Mouse (Mus musculus) lung, embryonic 15.5 days (tissue): ENCODE measurements at regions not wholly inside any gene's neighbourhood (a gene's known extent, or its start where the extent isn't known, plus 50 kb on each side); places are given as distances from the start of the nearest gene placed in this dataset.

Experiments
- ATAC-seq: fragments of 200-750 bp; cut with Nextera tagmentation; 2 replicates; pipeline ENCODE4 v1.8.0; 2017; ENCODE audit warnings: moderate number of reproducible peaks, borderline replicate concordance; ENCODE audit not compliant: low FRiP score, low TSS enrichment; ENCODE audit errors: extremely low read depth
- H3K27ac ChIP-seq: fragments of 300-500 bp; sonication (generic); 2 replicates; pipeline ENCODE4 v1.5.1; 2015; ENCODE audit warnings: moderate library complexity, mild to moderate bottlenecking, inconsistent platforms
- H3K27me3 ChIP-seq: fragments of 300-500 bp; sonication (generic); 2 replicates; pipeline ENCODE4 v1.6.1; 2015; ENCODE audit warnings: inconsistent platforms
- H3K36me3 ChIP-seq: fragments of 300-500 bp; sonication (generic); 2 replicates; pipeline ENCODE4 v1.6.1; 2015; ENCODE audit warnings: inconsistent platforms
- H3K4me1 ChIP-seq: fragments of 300-500 bp; sonication (generic); 2 replicates; pipeline ENCODE4 v1.6.1; 2015; ENCODE audit warnings: inconsistent platforms
- H3K4me2 ChIP-seq: fragments of 300-500 bp; sonication (generic); 2 replicates; pipeline ENCODE4 v1.6.1; 2015; ENCODE audit warnings: inconsistent platforms, mild to moderate bottlenecking, moderate library complexity
- H3K4me3 ChIP-seq: fragments of 300-500 bp; sonication (generic); 2 replicates; pipeline ENCODE4 v1.5.1; 2015; ENCODE audit warnings: mild to moderate bottlenecking, inconsistent platforms
- H3K9ac ChIP-seq: fragments of 300-500 bp; sonication (generic); 2 replicates; pipeline ENCODE4 v1.6.1; 2015; ENCODE audit warnings: inconsistent platforms
- H3K9me3 ChIP-seq: fragments of 300-500 bp; sonication (generic); 2 replicates; pipeline ENCODE4 v1.6.1; 2016; ENCODE audit warnings: inconsistent platforms
- WGBS: fragments of 180-500 bp; shearing (Covaris S2); methylation state at CpG from one replicate; pipeline ENCODE4 v1.1.7; 2015; 5-methylcytosine and 5-hydroxymethylcytosine counted together

- 55% methylated on average over 6 of the region's 6 CpGs for WGBS
- Histone ChIP-seq H3K27ac (no peak overlapping the region), H3K4me3 (no peak overlapping the region), H3K9me3 (no peaks in the 10 kb centered on the region), H3K4me1 (peaks cover 8% of the 10 kb centered on the region; the same call in 1 of the 2 replicates), H3K27me3 (no peaks in the 10 kb centered on the region), H3K36me3 (no peaks in the 10 kb centered on the region), H3K9ac (no peak overlapping the region), H3K4me2 (no peak overlapping the region)
- ATAC-seq = no peak
Measured at GRCm38 (mm10) chr12:110077211-110077884, 201.5 kb upstream of the Dio3 start.

DNA sequence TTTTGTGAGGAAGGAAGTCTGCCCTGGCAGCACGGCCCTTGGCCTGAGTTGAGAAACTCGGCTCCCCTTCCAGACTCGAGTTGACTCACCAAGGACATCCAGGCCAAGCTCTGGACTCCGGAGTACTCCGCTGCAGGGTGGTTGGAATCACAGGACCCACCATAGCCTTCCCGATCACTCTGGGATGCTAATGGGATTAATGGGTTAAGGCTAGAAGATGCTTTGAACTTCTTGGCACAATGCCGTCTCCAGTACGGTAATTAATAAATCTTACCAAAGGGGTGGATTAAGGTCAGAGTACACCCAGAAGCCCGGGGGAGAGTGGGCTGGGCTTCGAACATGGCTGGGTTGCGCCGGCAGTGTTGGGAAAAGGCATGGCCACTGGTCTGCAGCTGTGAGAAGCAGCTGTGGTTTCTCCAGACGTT is 200.8 kb upstream of the Dio3 start:
- Histone ChIP-seq H3K9me3 (no peaks in the 10 kb centered on the region), H3K9ac (no peak overlapping the region), H3K27ac (no peak overlapping the region), H3K4me3 (no peak overlapping the region), H3K27me3 (no peaks in the 10 kb centered on the region), H3K4me1 (peaks cover 8% of the 10 kb centered on the region; the same call in 1 of the 2 replicates), H3K4me2 (no peak overlapping the region), H3K36me3 (no peaks in the 10 kb centered on the region)
- WGBS = 41% methylated on average over 13 of the region's 13 CpGs
- ATAC-seq = peak; percentile 43; the same call in 1 of the 2 replicates

DNA sequence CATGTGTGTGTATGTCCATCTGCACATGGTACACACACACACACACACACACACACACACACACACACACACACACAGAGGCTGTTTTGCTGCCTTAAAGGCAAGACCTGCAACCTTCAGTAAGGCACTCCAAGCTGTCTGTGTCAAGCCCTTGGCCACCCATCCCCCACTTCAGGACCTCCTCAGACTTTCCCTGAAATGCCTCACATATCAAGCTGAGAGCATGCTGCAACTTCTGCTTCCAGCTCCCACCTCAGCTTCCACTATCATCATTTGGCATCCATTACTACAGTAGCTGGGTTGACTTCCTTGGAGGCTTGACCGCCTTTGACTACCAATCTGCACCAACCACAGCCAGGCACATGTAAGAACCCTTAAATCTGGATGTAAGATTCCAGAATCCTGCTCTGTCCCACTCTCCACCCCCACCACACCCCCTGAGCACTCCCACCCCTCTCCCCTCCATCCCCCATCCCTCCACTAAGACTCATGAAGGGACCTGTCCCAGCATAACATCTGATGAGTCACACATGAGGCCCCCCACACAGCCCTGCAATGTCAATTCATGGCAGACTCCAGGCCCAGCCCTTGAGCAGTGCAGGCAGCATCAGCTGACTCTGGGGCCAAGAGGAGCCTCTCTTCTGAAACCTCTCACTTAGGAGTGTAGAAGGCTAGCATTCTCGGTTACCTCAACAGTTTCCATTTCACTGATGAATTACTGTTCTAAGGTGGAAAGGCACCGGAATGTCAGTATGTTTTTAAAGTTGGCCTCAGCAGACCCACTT is 196.8 kb upstream of the Dio3 start:
- 83% methylated on average over 3 of the region's 3 CpGs for WGBS
- no peak overlapping the region for H3K27ac ChIP-seq
- H3K36me3 ChIP-seq = no peaks in the 10 kb centered on the region
- H3K4me3 ChIP-seq = no peak overlapping the region
- no peaks in the 10 kb centered on the region for H3K27me3 ChIP-seq
- H3K4me1 ChIP-seq = peaks cover 8% of the 10 kb centered on the region; the same call in 1 of the 2 replicates
- H3K9me3 ChIP-seq = no peaks in the 10 kb centered on the region
- no peak overlapping the region for H3K9ac ChIP-seq
- no peak for ATAC-seq
- no peak overlapping the region for H3K4me2 ChIP-seq

DNA sequence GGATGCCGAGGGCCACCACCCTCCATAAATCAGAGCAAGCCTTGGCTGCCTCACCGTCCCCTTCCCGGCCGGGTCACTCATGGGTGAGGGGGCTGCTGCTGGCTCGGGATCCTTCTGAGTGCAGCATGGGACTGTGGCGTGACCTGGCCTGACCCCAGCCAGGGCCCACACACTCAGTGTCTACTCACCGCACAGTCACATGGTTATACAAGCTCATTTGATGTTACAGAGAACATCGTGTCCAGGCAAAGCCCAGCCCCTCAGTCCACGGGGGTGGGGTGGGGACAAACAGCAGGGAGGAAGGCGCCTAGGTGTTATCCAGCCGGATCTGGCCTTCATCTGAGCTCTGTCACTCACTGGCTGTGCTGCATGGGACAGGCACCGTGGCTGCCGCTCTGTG is 195.9 kb upstream of the Dio3 start:
- H3K4me1 ChIP-seq = peaks cover 1% of the 10 kb centered on the region; the same call in 1 of the 2 replicates

DNA sequence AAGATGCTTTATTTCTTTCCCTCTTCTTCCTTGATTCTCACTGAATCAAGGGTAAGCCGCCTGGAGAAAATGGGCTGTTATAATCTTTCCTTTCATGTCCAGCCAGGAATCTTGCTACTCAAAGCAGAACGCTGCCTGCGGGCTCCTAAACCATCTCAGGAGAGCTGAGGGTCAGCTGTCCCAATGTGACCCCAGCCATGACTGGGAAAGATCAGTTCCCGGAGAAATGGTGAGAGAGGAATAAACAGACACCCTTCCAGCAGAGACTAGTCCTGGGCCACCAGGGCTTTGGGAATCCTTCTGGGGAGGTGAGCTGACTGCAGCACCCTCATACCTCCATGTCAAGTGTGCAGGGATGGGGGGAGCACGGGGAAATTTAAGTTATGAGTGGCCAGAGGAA is 195.4 kb upstream of the Dio3 start:
- no peaks in the 10 kb centered on the region for H3K27me3 ChIP-seq
- WGBS = 53% methylated on average over 5 of the region's 5 CpGs
- no peak overlapping the region for H3K27ac ChIP-seq

More for the DNA sequence above, 195.9 kb upstream of the Dio3 start:
- 0 out of 2 replicates have a peak, but pooled peaks have one; percentile 25 for ATAC-seq
- Histone ChIP-seq H3K9me3 (no peaks in the 10 kb centered on the region), H3K9ac (no peak overlapping the region), H3K4me3 (no peak overlapping the region), H3K36me3 (no peaks in the 10 kb centered on the region), H3K27ac (no peak overlapping the region), H3K4me2 (no peak overlapping the region), H3K27me3 (no peaks in the 10 kb centered on the region)
- 27% methylated on average over 13 of the region's 13 CpGs for WGBS

DNA sequence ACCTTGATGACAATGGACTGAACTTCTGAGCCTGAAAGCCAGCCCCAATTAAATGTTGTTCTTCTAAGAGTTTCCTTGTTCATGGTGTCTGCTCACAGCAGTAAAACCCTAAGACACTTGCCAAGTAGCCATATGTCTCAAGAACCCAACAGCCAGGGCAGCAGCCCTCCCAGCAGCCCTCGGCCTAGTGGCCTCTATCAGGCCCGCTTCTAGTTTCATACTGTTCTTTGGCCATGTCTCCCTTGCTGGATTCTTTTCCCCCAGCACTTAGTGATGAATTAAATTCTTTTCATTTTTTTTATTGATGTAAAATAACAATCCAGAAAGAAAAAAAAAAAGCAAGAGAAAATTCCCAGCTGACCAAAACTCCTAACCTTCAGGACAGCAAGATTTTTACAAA is 191.9 kb upstream of the Dio3 start:
- Histone ChIP-seq H3K4me3 (no peak overlapping the region), H3K4me1 (no peaks in the 10 kb centered on the region), H3K27ac (no peak overlapping the region), H3K27me3 (no peaks in the 10 kb centered on the region), H3K36me3 (no peaks in the 10 kb centered on the region), H3K9me3 (no peaks in the 10 kb centered on the region), H3K4me2 (no peak overlapping the region), H3K9ac (no peak overlapping the region)
- WGBS = 63% methylated on average over 2 of the region's 2 CpGs
- no peak for ATAC-seq

More for the DNA sequence above, 195.4 kb upstream of the Dio3 start:
- no peak for ATAC-seq
- H3K4me3 ChIP-seq = no peak overlapping the region
- H3K9me3 ChIP-seq = no peaks in the 10 kb centered on the region
- H3K36me3 ChIP-seq = no peaks in the 10 kb centered on the region
- H3K4me2 ChIP-seq = no peak overlapping the region
- H3K9ac ChIP-seq = no peak overlapping the region
- H3K4me1 ChIP-seq = no peaks in the 10 kb centered on the region

GRCm38 (mm10) chr12:110087812-110088211 is 191.1 kb upstream of the Dio3 start:
- no peak for ATAC-seq
- Histone ChIP-seq H3K4me3 (no peak overlapping the region), H3K9me3 (no peaks in the 10 kb centered on the region), H3K36me3 (no peaks in the 10 kb centered on the region), H3K4me2 (no peak overlapping the region), H3K27ac (no peak overlapping the region), H3K9ac (no peak overlapping the region), H3K27me3 (no peaks in the 10 kb centered on the region), H3K4me1 (peaks cover 7% of the 10 kb centered on the region; the same call in 1 of the 2 replicates)

DNA sequence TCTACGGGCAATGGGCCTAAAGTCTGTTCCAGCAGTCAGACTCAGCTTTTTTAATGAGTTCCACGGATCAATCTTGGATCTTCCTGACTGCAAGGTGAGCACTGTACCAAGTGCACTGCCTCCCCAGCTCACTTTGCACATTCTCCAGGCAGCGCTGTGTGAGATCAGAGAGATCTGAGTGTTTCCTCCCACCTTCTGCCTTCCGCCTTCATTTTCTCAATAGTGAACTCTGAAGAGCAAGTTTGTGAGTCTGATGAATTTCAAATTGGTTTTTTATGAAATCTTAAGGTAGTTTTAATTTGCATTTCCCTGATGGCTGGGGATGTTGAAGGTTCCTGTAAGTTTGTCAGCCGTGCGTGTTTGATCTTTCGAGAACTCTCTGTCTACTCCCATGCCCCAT is 176.7 kb upstream of the Dio3 start:
- Histone ChIP-seq H3K9me3 (no peaks in the 10 kb centered on the region), H3K4me1 (no peaks in the 10 kb centered on the region)
- WGBS = 85% methylated on average over 7 of the region's 7 CpGs

GRCm38 (mm10) chr12:110112051-110112722 is 166.7 kb upstream of the Dio3 start:
- WGBS = 47% methylated on average over 11 of the region's 11 CpGs
- Histone ChIP-seq H3K36me3 (no peaks in the 10 kb centered on the region), H3K27me3 (no peaks in the 10 kb centered on the region), H3K4me3 (no peak overlapping the region), H3K4me2 (no peak overlapping the region), H3K9me3 (no peaks in the 10 kb centered on the region), H3K4me1 (peaks cover 16% of the 10 kb centered on the region), H3K27ac (no peak overlapping the region), H3K9ac (no peak overlapping the region)
- peak; percentile 76 for ATAC-seq

More for the DNA sequence above, 176.7 kb upstream of the Dio3 start:
- Histone ChIP-seq H3K27ac (no peak overlapping the region), H3K4me3 (no peak overlapping the region), H3K36me3 (no peaks in the 10 kb centered on the region), H3K9ac (no peak overlapping the region), H3K4me2 (no peak overlapping the region), H3K27me3 (no peaks in the 10 kb centered on the region)
- ATAC-seq = no peak

DNA sequence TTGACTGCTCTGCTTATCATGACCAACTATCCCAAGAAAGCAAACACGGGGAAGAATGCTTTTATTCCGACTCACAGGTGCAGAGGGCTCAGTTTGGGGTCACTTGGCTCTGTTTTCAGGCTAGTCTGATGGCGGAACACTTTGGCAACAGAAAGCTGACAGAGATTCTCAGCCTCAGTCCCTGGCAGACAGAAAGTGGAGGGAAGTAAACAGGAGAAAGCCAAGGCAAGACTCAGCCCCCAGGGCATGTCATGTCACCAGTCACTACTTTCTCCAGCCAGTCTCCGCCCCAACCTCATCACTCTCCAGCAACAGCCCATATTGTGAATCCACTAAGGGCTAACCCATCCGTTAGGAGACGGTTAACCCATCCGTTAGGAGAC is 166.2 kb upstream of the Dio3 start:
- WGBS = 43% methylated on average over 7 of the region's 7 CpGs
- H3K4me2 ChIP-seq = no peak overlapping the region
- no peak overlapping the region for H3K27ac ChIP-seq
- ATAC-seq = peak; percentile 37; the same call in 1 of the 2 replicates
- H3K4me3 ChIP-seq = no peak overlapping the region
- H3K9me3 ChIP-seq = no peaks in the 10 kb centered on the region
- H3K9ac ChIP-seq = no peak overlapping the region
- H3K27me3 ChIP-seq = no peaks in the 10 kb centered on the region
- no peaks in the 10 kb centered on the region for H3K36me3 ChIP-seq
- H3K4me1 ChIP-seq = peaks cover 16% of the 10 kb centered on the region

GRCm38 (mm10) chr12:110120141-110120540 is 158.7 kb upstream of the Dio3 start:
- ATAC-seq = no peak
- peaks cover 30% of the 10 kb centered on the region for H3K4me1 ChIP-seq
- H3K9ac ChIP-seq = no peak overlapping the region
- H3K36me3 ChIP-seq = no peaks in the 10 kb centered on the region
- no peak overlapping the region for H3K4me3 ChIP-seq
- H3K9me3 ChIP-seq = no peaks in the 10 kb centered on the region
- H3K27ac ChIP-seq = no peak overlapping the region
- H3K27me3 ChIP-seq = no peaks in the 10 kb centered on the region
- no peak overlapping the region for H3K4me2 ChIP-seq
- WGBS = 56% methylated on average over 7 of the region's 7 CpGs

DNA sequence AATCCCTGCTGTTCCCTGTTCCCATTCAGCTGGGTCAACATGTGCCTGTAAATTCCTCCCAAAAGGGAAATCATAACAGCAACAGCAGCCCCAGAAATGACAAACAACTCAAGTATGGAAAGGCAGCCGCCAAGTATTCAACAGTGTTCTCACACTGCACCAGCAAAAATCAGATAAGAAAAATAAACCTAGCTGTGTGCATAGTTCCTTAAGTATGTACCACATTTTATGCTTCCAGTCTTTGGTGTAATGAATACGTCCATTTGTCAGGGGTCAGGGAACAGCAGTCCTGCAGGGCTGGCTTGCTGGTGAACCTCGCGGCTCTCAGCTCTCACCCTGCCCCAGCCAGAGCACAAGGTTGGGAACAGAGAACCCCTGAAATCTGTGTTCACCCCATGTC is 155.9 kb upstream of the Dio3 start:
- Histone ChIP-seq H3K4me2 (no peak overlapping the region), H3K4me3 (no peak overlapping the region), H3K36me3 (no peaks in the 10 kb centered on the region), H3K4me1 (peaks cover 30% of the 10 kb centered on the region), H3K9me3 (no peaks in the 10 kb centered on the region), H3K9ac (no peak overlapping the region), H3K27ac (peak overlapping the region; percentile 66), H3K27me3 (no peaks in the 10 kb centered on the region)
- peak; percentile 56; the same call in 1 of the 2 replicates for ATAC-seq
- 24% methylated on average over 4 of the region's 4 CpGs for WGBS
